Mouse (Mus musculus) stomach, postnatal 0 days (tissue): Measurements from ENCODE around the gene Gpr83. TPM values are rescaled to one million over a fixed set of nuclear protein-coding genes. Genes with fewer than 3 reads are reported as not detected.

Experiments
- ATAC-seq: fragments of 200-750 bp; cut with Nextera tagmentation; 2 replicates; pipeline ENCODE4 v1.8.0; 2017; ENCODE audit not compliant: low FRiP score, low TSS enrichment
- DNase-seq: peaks from one replicate; pipeline ENCODE4 v3.0.0-alpha.2; 2016; ENCODE audit warnings: low spot score
- H3K27ac ChIP-seq: fragments of 300-500 bp; sonication (generic); replicated peaks from 2 replicates; pipeline ENCODE4 v1.5.1; 2014; ENCODE audit warnings: mild to moderate bottlenecking, control low read depth
- H3K27me3 ChIP-seq: fragments of 300-500 bp; sonication (generic); 2 replicates; pipeline ENCODE4 v1.6.1; 2014; ENCODE audit warnings: low read length; ENCODE audit not compliant: control insufficient read depth, insufficient read depth
- H3K36me3 ChIP-seq: fragments of 300-500 bp; sonication (generic); 2 replicates; pipeline ENCODE4 v1.6.1; 2014; ENCODE audit warnings: low read length, mixed read lengths; ENCODE audit not compliant: control insufficient read depth, insufficient read depth
- H3K4me1 ChIP-seq: fragments of 300-500 bp; sonication (generic); replicated peaks from 2 replicates; pipeline ENCODE4 v1.6.1; 2014; ENCODE audit warnings: antibody characterized with exemption; ENCODE audit not compliant: control insufficient read depth, insufficient read depth
- H3K4me2 ChIP-seq: fragments of 300-500 bp; sonication (generic); replicated peaks from 2 replicates; pipeline ENCODE4 v1.6.1; 2014; ENCODE audit warnings: low read depth, mild to moderate bottlenecking, control low read depth, moderate library complexity
- H3K4me3 ChIP-seq: fragments of 300-500 bp; sonication (generic); 2 replicates; pipeline ENCODE4 v1.5.1; 2014; ENCODE audit warnings: low read depth, low read length, control low read depth
- H3K9ac ChIP-seq: fragments of 300-500 bp; sonication (generic); 2 replicates; pipeline ENCODE4 v1.6.1; 2014; ENCODE audit warnings: mild to moderate bottlenecking, low read length, control low read depth, mixed read lengths
- H3K9me3 ChIP-seq: fragments of 300-500 bp; sonication (generic); 2 replicates; pipeline ENCODE4 v1.6.1; 2016; ENCODE audit warnings: low read length; ENCODE audit not compliant: control insufficient read depth
- CTCF ChIP-seq: IDR thresholded peaks from 2 replicates; pipeline ENCODE4 v1.5.1; 2016; ENCODE audit warnings: antibody characterized with exemption, low read depth, mild to moderate bottlenecking, moderate library complexity
- EP300 ChIP-seq: optimal IDR thresholded peaks from 2 replicates; pipeline ENCODE3; 2016; ENCODE audit warnings: antibody characterized with exemption
- WGBS: fragments of 180-500 bp; shearing (Covaris S2); extraction: QIAGEN DNeasy Blood & Tissue Kit; methylation state at CpG from one replicate; pipeline ENCODE4 v1.1.7; 2014; 5-methylcytosine and 5-hydroxymethylcytosine counted together
- polyA plus RNA-seq: library from polyadenylated mRNA; unstranded; fragments of >200 nt; fragmentation: Nextera tagmentation; extraction: Ambion mirVana; gene quantifications from 2 replicates; pipeline ENCODE4 v1.2.1, GENCODE M21; 2015

The Gpr83 gene
- polyA plus RNA-seq, 1 experiment from 2014 or later = 0.28 TPM

GRCm38 (mm10) chr9:14887787-14888382, 27.9 kb downstream of the Gpr83 start:
- H3K4me2 ChIP-seq = no peak overlapping the region
- 0 out of 2 replicates have a peak, but pooled peaks cover 2% of the 10 kb centered on the region for H3K4me1 ChIP-seq
- no peak overlapping the region for H3K4me3 ChIP-seq
- no peaks in the 10 kb centered on the region for H3K9me3 ChIP-seq
- peak; percentile 60 for DNase-seq
- ATAC-seq = peak; percentile 78
- TF ChIP-seq EP300 (no peak), CTCF (no peak)
- no peaks in the 10 kb centered on the region for H3K27me3 ChIP-seq
- no peak overlapping the region for H3K27ac ChIP-seq
- no peak overlapping the region for H3K9ac ChIP-seq
- 70% methylated on average over 6 of the region's 6 CpGs for WGBS
- H3K36me3 ChIP-seq = no peaks in the 10 kb centered on the region

- H3K4me1 ChIP-seq = 0 out of 2 replicates have a peak, but pooled peaks cover 2% of the 10 kb centered on the region
- no peak overlapping the region for H3K9ac ChIP-seq
- no peak overlapping the region for H3K4me3 ChIP-seq
- H3K36me3 ChIP-seq = no peaks in the 10 kb centered on the region
- WGBS = 41% methylated on average over 6 of the region's 6 CpGs
- H3K4me2 ChIP-seq = no peak overlapping the region
- no peaks in the 10 kb centered on the region for H3K9me3 ChIP-seq
- TF ChIP-seq EP300 = no peak
- TF ChIP-seq CTCF = no peak
- H3K27ac ChIP-seq = no peak overlapping the region
- DNase-seq (no peak), ATAC-seq (no peak)
- no peaks in the 10 kb centered on the region for H3K27me3 ChIP-seq
Observed at GRCm38 (mm10) chr9:14888671-14889070, 28.7 kb downstream of the Gpr83 start.

GRCm38 (mm10) chr9:14890699-14891098, 30.7 kb downstream of the Gpr83 start:
- DNase-seq = no peak
- no peak for ATAC-seq
- Histone ChIP-seq H3K4me2 (no peak overlapping the region), H3K36me3 (no peaks in the 10 kb centered on the region), H3K27ac (no peak overlapping the region), H3K4me1 (0 out of 2 replicates have a peak, but pooled peaks cover 2% of the 10 kb centered on the region), H3K27me3 (no peaks in the 10 kb centered on the region), H3K9ac (no peak overlapping the region), H3K9me3 (no peaks in the 10 kb centered on the region), H3K4me3 (no peak overlapping the region)
- TF ChIP-seq EP300 = no peak
- no peak for TF ChIP-seq CTCF
- 91% methylated on average over 3 of the region's 3 CpGs for WGBS

GRCm38 (mm10) chr9:14891891-14892290, 31.9 kb downstream of the Gpr83 start:
- 91% methylated on average over 5 of the region's 5 CpGs for WGBS

GRCm38 (mm10) chr9:14893388-14893787, 33.4 kb downstream of the Gpr83 start:
- Histone ChIP-seq H3K4me1 (no peaks in the 10 kb centered on the region), H3K4me2 (no peak overlapping the region), H3K36me3 (no peaks in the 10 kb centered on the region), H3K27ac (no peak overlapping the region), H3K9ac (no peak overlapping the region), H3K9me3 (no peaks in the 10 kb centered on the region), H3K27me3 (no peaks in the 10 kb centered on the region), H3K4me3 (no peak overlapping the region)
- WGBS = 64% methylated on average over 9 of the region's 9 CpGs
- ATAC-seq = no peak
- no peak for TF ChIP-seq EP300
- TF ChIP-seq CTCF = no peak
- no peak for DNase-seq

More at GRCm38 (mm10) chr9:14891891-14892290, 31.9 kb downstream of the Gpr83 start:
- no peak for ATAC-seq
- Histone ChIP-seq H3K27ac (no peak overlapping the region), H3K4me3 (no peak overlapping the region), H3K36me3 (no peaks in the 10 kb centered on the region), H3K4me1 (0 out of 2 replicates have a peak, but pooled peaks cover 2% of the 10 kb centered on the region), H3K9me3 (no peaks in the 10 kb centered on the region), H3K4me2 (no peak overlapping the region), H3K27me3 (no peaks in the 10 kb centered on the region), H3K9ac (no peak overlapping the region)
- TF ChIP-seq CTCF (no peak), EP300 (no peak)
- no peak for DNase-seq

- no peak overlapping the region for H3K4me2 ChIP-seq
- ATAC-seq (no peak), DNase-seq (no peak)
- no peaks in the 10 kb centered on the region for H3K9me3 ChIP-seq
- 88% methylated on average over 3 of the region's 3 CpGs for WGBS
- H3K4me3 ChIP-seq = no peak overlapping the region
- H3K9ac ChIP-seq = no peak overlapping the region
- TF ChIP-seq CTCF (peak; percentile 47), EP300 (no peak)
- no peaks in the 10 kb centered on the region for H3K36me3 ChIP-seq
- H3K27me3 ChIP-seq = no peaks in the 10 kb centered on the region
- H3K27ac ChIP-seq = no peak overlapping the region
- H3K4me1 ChIP-seq = no peaks in the 10 kb centered on the region
Observed at GRCm38 (mm10) chr9:14894628-14895027, 34.6 kb downstream of the Gpr83 start.
